Mouse (Mus musculus) G1E-ER4 (cell line): ENCODE measurements around the gene Rtn3. TPM values are rescaled to one million over a fixed set of nuclear protein-coding genes. Genes with fewer than 3 reads are reported as not detected.

Source experiments
- GATA1 ChIP-seq: IDR thresholded peaks from one replicate; pipeline ENCODE4 v1.8.0; 2012; ENCODE audit warnings: low read length, inconsistent platforms
- polyA plus RNA-seq: library from polyadenylated mRNA; stranded (reverse); fragments of >175 nt; gene quantifications from 2 replicates; pipeline ENCODE4 v1.2.3, GENCODE M21; 2012

Gene Rtn3
- polyA plus RNA-seq, 1 experiment = 45.7 TPM

DNA sequence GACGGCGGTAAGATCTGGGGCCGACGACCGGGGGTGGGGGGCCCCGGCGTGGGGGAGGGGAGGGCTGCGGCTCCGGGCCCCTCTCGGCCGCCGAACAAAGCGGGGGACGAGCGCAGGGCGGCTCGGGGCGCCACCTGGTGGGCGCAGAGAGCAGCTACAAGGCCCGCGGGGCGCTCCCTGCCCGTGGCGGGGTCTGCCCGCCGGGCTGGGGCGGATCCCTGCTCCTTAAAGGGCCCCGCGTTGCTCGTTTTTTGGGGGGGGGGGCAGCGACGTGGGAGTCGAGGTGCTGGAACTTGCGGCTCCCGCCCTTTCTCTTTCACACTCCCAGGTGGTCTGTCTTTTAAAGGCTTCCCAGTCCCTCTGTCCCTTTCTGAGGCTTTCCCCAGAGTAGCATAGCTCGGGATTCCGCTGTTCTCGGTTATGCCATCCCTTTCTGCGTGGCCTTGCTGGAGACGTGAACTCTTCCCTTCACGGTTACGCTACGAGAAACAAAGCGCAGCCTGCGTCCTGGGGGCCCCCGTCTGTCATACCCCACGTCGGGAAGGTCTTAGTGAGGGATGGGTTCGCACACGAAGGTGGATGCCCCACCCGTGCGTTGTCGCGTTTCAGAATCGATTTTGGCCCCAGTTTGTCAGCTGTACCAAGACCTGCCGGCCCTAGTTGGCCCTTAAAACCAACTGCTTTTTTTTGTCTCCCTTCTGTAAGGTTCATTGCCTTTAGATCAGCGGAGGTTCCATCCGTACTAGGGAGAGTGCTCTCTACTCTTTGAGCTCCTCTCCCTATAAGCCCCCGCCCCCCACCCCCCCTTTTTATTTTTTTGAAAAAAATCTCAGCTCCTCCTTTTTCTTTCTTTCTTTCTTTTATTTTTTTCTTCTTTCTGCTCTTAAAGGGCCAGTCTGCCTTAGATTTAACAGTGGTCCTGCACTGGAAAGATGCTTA is 64.9 kb downstream of the Rtn3 start:
- no peak for TF ChIP-seq GATA1

DNA sequence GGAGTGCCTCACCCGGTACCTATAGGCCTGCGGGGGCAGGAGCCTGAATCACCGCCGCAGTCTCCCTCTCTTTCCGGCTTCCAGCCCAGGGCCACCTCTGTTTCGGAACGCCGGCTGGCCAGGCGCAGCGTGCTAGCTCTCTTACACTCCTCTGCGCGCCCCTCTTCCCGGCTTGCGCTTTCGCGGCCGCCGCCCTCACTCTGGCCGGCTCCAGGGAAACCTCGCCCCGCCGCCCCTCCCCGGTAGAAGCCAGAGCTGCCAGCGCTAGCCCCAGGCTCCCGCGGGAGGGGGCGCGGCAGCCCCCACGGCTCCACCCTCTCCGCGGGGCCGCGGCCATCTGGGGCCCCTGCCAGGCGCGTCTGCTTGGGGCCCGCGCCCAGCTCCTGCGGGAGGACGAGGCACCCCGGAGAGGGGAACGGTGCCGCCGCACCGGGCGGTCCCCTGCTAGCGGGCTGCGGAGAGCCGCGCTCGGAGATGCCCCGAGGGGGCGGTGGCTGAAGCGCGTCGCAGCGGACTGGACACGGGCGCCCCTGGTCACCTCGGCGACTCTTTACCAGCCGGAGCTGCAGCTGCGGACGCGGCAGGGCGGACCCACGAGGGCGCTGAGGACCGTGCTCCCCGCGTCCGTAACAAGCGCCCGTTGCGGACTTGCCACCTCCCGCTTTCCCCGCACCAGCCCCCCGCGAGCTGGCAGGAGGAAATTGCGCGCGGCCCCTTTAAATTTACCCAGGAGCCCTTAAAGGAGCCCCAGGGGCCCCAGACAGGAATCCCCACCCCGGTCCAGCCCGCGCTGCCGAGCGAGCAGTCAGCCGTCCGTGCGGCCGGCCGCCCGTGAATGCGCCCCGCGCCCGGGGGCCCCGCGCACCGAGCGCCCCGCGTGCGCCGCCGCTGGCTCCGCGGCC is 66.0 kb downstream of the Rtn3 start, which contains the start of gene 2700081O15Rik:
TSS of gene 2700081O15Rik (plus strand) at position 792 of the 902 bp plus-strand sequence.
- no peak for TF ChIP-seq GATA1

DNA sequence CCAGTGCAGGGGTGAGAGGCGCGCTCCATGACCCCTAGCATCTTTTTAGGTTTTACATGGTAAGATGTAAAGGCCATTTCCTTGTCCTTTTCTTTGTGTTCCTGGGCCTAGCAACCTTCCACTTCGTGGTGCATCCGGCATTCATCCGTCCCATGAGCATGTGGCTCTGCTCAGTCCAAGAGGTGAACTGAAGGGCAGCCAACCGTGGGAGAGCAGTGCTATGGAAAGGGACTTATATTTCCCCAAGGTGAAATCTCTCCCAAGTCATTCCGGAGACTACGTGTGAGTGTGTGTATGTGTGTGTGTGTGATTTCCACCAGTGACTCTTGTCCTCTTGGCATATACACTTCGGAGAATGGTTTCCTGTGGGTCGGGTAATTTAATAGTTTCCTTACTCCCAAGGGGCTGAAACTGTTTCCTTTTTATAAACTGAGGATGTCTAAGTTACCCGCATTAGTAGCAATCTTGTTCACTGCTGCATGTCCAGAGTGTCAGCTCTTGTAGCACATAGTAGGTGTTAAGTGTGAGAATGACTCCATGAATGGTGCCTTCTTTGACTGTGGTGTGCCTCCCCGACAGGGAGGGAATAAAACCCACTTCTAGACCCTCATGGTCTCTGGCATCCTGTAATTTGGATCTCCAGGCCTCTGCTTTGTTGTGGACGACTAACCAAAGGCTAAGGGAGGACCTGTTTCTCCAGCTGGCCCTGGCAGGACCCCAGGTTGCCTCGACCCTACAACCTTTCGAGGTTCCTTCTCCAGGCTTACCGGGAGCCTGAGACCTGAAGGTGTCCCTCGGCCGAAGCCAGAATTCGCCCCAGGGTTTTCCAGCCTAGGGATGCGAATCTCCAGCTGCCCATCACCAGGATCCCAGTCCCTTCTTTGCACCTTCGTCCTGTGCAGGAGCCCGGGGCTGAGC is 66.9 kb downstream of the Rtn3 start:
- TF ChIP-seq GATA1 = no peak

DNA sequence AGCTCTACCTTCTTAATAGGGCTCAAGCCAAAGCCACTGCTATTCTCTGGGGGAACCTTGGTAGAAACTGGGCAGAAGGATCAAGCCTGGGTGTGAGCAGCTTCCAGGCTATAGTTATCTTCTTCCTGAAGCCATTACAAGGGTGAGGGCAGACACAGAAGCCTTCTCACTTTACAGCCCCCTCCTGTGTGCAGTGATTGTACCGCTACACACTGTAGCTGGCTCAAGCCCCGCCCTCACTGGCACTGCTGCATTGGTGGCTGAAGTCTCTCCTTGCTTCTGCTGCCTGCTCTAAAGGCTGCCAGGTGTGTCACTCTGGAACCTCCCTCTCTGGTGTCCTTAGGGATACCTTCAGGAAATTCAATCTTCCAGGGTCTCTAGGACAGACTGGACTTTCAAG is 70.7 kb downstream of the Rtn3 start:
- no peak for TF ChIP-seq GATA1

DNA sequence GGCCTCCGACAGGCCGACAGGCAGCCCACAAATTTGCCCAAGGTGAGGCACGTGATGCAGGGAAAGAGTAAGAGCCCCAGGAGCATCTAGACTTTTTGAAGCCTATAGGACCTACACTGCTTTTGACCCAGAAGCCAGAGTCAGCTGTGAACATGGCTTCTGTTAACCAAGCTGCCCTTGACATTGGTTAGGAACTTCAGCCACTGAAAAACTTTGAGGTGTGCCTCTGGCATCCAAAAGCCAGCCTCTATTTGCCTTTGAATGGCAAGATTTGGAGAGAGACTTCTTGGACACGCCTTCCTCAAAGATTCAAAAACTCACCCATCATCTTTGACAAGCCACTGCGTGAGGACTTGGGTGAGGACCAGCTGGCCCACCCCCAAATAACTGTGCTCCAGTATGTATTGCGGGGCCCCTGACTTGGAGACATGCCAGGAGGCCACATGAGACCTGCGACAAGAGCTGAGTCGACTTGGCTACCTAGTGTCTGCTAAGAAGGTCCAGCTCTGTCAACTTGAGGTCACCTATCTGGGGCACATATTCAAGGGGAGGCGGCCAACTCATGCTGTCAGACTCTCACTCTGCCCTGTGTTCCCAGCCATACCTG is 78.4 kb downstream of the Rtn3 start:
- TF ChIP-seq GATA1 = no peak

DNA sequence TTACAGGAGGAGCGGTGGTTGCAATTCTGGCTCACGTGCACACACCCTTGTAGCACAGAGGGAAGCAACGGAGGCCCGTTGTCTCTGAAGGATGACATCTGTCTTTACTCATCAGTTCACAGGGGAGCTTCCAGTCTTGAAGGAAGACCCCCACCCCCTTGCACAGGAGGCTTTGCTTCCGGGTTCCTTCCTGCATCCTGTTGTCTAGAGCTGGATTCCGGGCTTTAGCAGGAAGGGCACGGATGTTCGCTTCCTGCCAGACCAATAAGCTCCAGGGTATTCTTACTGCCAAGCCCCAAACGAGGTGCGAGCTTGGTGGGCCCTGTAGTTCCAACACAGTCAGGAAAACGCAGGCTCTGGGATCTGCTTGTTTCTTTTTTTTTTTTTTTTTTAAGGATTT is 82.4 kb downstream of the Rtn3 start:
- no peak for TF ChIP-seq GATA1

DNA sequence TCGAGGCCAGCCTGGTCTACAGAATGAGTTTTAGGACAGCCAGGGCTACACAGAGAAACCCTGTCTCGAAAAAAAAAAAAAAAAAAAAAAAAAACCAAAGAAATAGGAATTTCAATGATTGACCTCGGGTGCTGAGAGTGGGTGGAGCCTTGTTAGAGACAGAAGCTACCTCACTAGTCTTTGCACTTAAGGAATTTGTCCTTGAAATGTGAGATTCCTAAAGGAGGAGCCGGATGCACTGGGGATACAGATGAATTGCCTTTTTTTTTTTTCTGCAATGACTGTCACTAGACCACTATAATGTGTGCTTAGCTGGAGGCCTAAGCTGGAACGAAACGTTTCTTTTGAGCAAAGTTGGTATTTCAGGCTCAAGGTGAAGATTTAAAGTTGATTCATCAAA is 94.6 kb downstream of the Rtn3 start:
- no peak for TF ChIP-seq GATA1

DNA sequence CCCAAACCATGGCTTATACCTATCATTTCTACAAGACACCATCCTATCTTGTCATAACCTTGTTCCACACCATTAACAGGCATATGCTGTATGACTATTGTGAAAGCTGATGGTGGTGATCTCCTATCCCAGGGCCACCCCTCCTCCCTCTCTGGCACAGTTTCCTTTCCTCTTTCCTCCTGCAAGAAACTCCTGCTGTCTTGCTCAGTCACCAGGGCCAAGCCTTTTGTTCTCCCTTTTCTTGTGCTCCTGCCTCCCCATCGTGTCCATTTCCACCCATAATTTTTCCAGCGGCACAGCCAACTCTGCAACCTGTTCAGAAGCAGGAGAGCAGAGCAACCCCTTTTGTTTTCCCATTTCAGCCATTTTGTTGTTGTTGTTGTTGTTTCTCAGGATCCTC is 97.0 kb downstream of the Rtn3 start:
- TF ChIP-seq GATA1 = no peak

DNA sequence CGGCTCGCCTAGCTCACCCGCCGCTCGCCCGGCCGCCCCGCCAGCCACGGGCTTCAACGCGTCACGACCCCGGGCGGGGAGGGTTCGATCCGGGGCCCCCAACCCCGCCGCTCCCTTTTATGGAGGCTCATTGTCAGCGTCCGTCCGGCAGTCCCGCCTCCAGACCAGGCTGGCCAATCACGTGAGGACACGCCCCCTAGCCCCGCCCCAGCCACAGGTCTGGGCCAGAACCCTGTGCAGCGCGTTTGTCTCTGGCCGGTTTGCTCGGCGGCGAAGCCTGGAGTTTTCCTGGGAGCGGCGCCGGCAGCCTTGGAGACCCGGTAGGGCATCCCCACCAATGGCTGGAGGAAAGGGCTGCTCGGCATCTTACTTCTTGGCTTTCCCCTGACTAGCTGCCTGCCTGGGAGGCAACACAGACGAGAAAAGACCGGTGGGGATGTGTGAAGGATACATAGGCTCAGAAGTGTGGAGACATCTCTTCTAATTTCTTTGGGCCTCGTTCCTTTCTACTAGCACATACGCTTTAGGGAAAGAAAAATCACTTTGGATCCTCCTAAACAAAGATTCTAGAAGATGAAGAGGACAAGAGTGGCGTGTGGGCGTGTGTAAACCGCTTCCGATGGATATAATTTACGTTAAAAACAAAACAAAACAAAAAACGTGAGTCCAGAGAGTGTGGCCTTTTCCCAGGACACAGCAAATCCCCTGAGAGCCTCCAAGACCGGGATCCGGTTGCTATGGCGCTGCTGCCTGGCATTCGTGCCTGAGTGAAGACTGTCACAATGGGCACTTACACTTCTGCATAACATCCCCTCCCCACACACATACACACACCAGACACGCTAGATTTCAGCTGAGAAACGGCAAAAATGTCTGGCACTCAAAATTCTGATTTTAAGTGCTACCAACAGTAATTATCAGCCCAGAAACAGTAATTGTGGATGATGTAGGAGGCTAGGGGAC is 99.9 kb downstream of the Rtn3 start, which contains the start of gene Spindoc:
TSS of gene Spindoc (minus strand) at position 92 of the 963 bp plus-strand sequence.
- no peak for TF ChIP-seq GATA1

DNA sequence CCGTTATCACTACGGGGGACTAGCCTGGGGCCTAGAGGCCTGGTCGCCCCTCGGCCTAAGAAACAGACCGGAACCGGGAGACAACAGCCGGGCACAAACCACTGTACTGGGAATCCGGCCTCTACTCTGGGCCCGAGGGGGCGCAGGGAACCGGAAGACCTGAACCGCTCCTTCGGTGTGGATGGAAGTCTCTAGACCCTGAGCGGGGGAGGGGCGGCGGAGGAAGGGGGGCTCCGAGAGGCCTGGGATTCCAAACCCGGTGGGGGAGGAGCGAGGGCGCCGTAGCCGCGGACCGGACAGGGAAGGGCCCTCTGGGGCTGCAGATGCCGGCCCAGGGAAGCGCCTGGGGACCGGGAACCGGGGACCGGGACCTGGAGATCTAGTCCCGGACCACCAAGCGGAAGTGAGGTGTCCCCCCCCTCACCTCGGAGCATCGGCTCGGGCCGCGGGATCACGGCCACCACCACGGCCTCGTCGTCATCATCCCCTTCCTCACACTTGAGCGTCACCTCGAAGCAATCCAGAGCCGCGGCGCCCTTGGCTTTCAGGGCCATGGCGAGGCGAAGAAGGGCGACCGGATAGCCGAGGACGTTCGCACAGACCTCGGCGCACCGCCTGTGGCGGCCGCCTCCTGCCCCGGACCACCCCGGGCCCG is 100.7 kb downstream of the Rtn3 start:
- no peak for TF ChIP-seq GATA1

DNA sequence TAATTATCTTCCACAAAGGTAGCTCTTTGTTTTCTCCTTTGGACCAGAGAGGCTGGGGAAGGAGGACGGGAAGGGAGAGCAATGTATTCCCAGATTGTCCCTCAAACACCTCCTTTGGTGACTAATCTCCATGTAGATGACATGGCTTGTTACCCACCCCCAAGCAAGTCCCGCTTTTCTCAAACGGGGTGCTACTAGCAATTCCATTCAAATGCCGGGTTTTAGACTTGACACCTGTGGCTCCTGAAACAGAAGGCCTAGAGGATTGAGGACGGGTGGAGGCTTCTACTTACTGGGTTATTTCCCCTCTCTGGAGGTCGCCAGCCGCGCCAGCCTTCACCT is 101.2 kb downstream of the Rtn3 start:
- TF ChIP-seq GATA1 = no peak

DNA sequence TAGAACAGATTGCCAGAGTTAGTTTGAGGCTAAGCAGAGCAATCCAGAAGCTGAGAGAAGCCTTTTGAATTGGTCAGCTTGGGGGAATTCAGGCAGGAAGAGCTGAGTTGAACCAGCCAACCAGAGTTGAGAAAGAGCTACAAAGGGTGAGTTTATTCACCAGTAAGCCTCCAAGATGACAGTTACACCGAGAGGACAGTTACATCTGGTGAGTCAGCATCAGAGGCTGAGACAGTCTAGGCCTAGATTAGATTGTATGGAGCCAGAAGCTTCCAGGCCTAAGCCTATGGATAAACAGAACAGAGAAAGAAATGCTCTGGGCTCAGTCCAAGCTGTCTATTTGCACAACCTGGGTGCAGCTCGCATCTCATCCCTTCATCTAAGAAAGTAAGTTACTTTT is 105.4 kb downstream of the Rtn3 start:
- no peak for TF ChIP-seq GATA1

Other genes with a start within 250 kb of the Rtn3 start
- gene Naa40, start 242.1 kb downstream of the Rtn3 start, polyA plus RNA-seq = 54.3 and 70.9 TPM in 2 replicates
- 39.8 and 53.6 TPM in 2 replicates for gene Rcor2, start 216.0 kb downstream of the Rtn3 start, polyA plus RNA-seq
- gene Mark2, start 141.4 kb downstream of the Rtn3 start, polyA plus RNA-seq = 215 and 239 TPM in 2 replicates
- 38.6 and 39.9 TPM in 2 replicates for gene Spindoc, start 100.3 kb downstream of the Rtn3 start, polyA plus RNA-seq
- gene 2700081O15Rik, start 65.7 kb downstream of the Rtn3 start, polyA plus RNA-seq = 28.4 and 40.7 TPM in 2 replicates
- gene Atl3, start 10.8 kb upstream of the Rtn3 start, polyA plus RNA-seq = 9.5 and 13.4 TPM in 2 replicates
- gene Pla2g16, start 74.2 kb upstream of the Rtn3 start, polyA plus RNA-seq = not detected in 2 replicates
- gene Lgals12, start 123.9 kb upstream of the Rtn3 start, polyA plus RNA-seq = not detected in 2 replicates
- gene Hrasls5, start 129.3 kb upstream of the Rtn3 start, polyA plus RNA-seq = not detected in 2 replicates
- gene Slc22a19, start 228.0 kb upstream of the Rtn3 start, polyA plus RNA-seq = not detected in 2 replicates